Mouse (Mus musculus) embryonic fibroblast, embryonic 13.5 days (primary cell): Measurements from ENCODE around the gene Myrip.

ENCODE experiments used
- CTCF ChIP-seq: IDR thresholded peaks from 2 replicates; pipeline ENCODE4 v1.5.1; 2011; ENCODE audit warnings: mild to moderate bottlenecking, control low read depth, low read length, moderate library complexity, borderline replicate concordance; ENCODE audit not compliant: insufficient read depth
- POLR2A ChIP-seq: IDR thresholded peaks from 2 replicates; pipeline ENCODE4 v1.6.1; 2011; ENCODE audit warnings: low read depth, mild to moderate bottlenecking, control low read depth, low read length, moderate library complexity

DNA sequence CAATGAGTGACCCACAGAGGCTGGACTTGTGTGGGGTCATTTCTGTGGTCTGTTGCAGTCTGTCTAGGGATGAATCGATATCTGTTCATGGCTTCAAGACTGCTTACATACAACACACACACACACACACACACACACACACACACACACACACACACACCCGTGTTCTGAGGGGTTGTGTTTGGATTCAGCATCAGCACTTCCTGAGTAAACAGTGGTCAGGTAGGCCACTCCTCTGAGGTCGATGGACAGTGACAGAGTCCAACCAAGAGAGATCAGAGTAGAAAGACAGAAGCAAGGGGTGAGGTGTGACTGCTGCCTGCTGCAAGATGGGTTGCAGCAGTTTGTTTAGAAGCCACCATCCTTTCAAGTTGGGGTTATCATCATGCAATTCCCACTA lies 61.4 kb downstream of the Myrip start:
- TF ChIP-seq CTCF, result no peak
- no peak for TF ChIP-seq POLR2A
